Mouse (Mus musculus) liver, adult 2 months (tissue): Measurements from ENCODE around the gene Klhl11.

ENCODE experiments used
- CTCF ChIP-seq: fragments of 200-500 bp; IDR thresholded peaks from 2 replicates; pipeline ENCODE4 v1.5.1; 2011; ENCODE audit warnings: low read depth, low read length, control low read depth
- POLR2A ChIP-seq: fragments of 200-500 bp; IDR thresholded peaks from 2 replicates; pipeline ENCODE4 v1.6.1; 2011; ENCODE audit warnings: low read length, control low read depth; ENCODE audit not compliant: insufficient read depth; ENCODE audit errors: extremely low read depth

GRCm38 (mm10) chr11:100513716-100514115 lies 41.2 kb upstream of the Klhl11 start:
- no peak for TF ChIP-seq POLR2A
- TF ChIP-seq CTCF, result no peak
